Comparison of ENCODE assay signal across 9 mouse cellular contexts in genomic region chr2:148397015-148397783, GRCm38 (mm10). TPM values are rescaled to one million over a fixed set of nuclear protein-coding genes. Genes with fewer than 3 reads are reported as not detected.
DNase-seq lines count a peak whose midpoint lies in the region; ATAC-seq and TF ChIP-seq lines count a peak whose summit lies in the region.
"Had no signal": no experiment of that assay in that cellular context is flagged by ENCODE, and none has a peak within 500 bp of the region (broad histone marks: within the 10 kb centered on the region; RNA-seq: fewer than 3 reads in every experiment).

No protein-coding gene starts in this region.

- TF ChIP-seq CTCF in intestine, postnatal 0 days (IDR thresholded peaks at IDR 0.05; ENCODE audit: low read depth), result no peak
- no peak for TF ChIP-seq CTCF in stomach, postnatal 0 days (IDR thresholded peaks at IDR 0.05; ENCODE audit: low read depth)
- TF ChIP-seq CTCF in cerebellum, adult 2 months (IDR thresholded peaks at IDR 0.05; ENCODE audit: borderline replicate concordance, insufficient read depth, low read depth, low read length), result no peak

- WGBS in intestine, embryonic 14.5 days, result 30% methylated on average over 11 of the region's 11 CpGs
- WGBS in intestine, postnatal 0 days, result 47% methylated on average over 11 of the region's 11 CpGs
- 40% methylated on average over 11 of the region's 11 CpGs for WGBS in stomach, embryonic 14.5 days
- WGBS in stomach, postnatal 0 days, result 41% methylated on average over 11 of the region's 11 CpGs
- WGBS in limb, embryonic 14.5 days, result 43% methylated on average over 11 of the region's 11 CpGs
- 57% methylated on average over 11 of the region's 11 CpGs for WGBS in cerebellum, adult 2 months
- WGBS in forebrain, embryonic 16.5 days, result 80% methylated on average over 11 of the region's 11 CpGs

- no peaks in the 10 kb centered on the region for H3K36me3 ChIP-seq in intestine, embryonic 14.5 days (ENCODE audit: control insufficient read depth, insufficient read depth, low read length)
- H3K36me3 ChIP-seq in intestine, postnatal 0 days (ENCODE audit: control insufficient read depth, insufficient read depth), result no peaks in the 10 kb centered on the region
- H3K36me3 ChIP-seq in stomach, embryonic 14.5 days (ENCODE audit: control insufficient read depth, insufficient read depth, low read length), result no peaks in the 10 kb centered on the region
- H3K36me3 ChIP-seq in stomach, postnatal 0 days (ENCODE audit: control insufficient read depth, insufficient read depth, low read length), result no peaks in the 10 kb centered on the region
- no peaks in the 10 kb centered on the region for H3K36me3 ChIP-seq in limb, embryonic 14.5 days (ENCODE audit: control insufficient read depth, insufficient read depth, low read length)
- H3K36me3 ChIP-seq in forebrain, embryonic 16.5 days (ENCODE audit: control insufficient read depth, insufficient read depth), result no peaks in the 10 kb centered on the region

- H3K9me3 ChIP-seq in intestine, embryonic 14.5 days (ENCODE audit: control insufficient read depth, low read length), result no peaks in the 10 kb centered on the region
- H3K9me3 ChIP-seq in intestine, postnatal 0 days (ENCODE audit: control insufficient read depth), result no peaks in the 10 kb centered on the region
- H3K9me3 ChIP-seq in stomach, embryonic 14.5 days (ENCODE audit: control insufficient read depth, low read depth, low read length), result no peaks in the 10 kb centered on the region
- H3K9me3 ChIP-seq in stomach, postnatal 0 days (ENCODE audit: control insufficient read depth, low read length), result no peaks in the 10 kb centered on the region
- no peaks in the 10 kb centered on the region for H3K9me3 ChIP-seq in limb, embryonic 14.5 days (ENCODE audit: control insufficient read depth, low read length)
- no peaks in the 10 kb centered on the region for H3K9me3 ChIP-seq in forebrain, embryonic 16.5 days (ENCODE audit: control insufficient read depth, low read length)

- no peak overlapping the region for H3K4me3 ChIP-seq in intestine, embryonic 14.5 days (ENCODE audit: low read depth, low read length)
- H3K4me3 ChIP-seq in intestine, postnatal 0 days (ENCODE audit: low read depth, low read length), result no peak overlapping the region
- no peak overlapping the region for H3K4me3 ChIP-seq in stomach, embryonic 14.5 days (ENCODE audit: low read depth, low read length)
- no peak overlapping the region for H3K4me3 ChIP-seq in stomach, postnatal 0 days (ENCODE audit: low read depth, low read length)
- H3K4me3 ChIP-seq in limb, embryonic 14.5 days (replicated peaks; ENCODE audit: low read length), result no peak overlapping the region; the same call in 1 of the 2 replicates
- no peak overlapping the region for H3K4me3 ChIP-seq in cerebellum, adult 2 months (replicated peaks; ENCODE audit: insufficient read depth, low read depth, low read length)
- H3K4me3 ChIP-seq in forebrain, embryonic 16.5 days (replicated peaks; ENCODE audit: low read length), result no peak overlapping the region

- ATAC-seq in intestine, embryonic 14.5 days (replicated peaks; ENCODE audit: low FRiP score, low TSS enrichment, low read depth), result no peak
- no peak for ATAC-seq in intestine, postnatal 0 days
- peak; percentile 24; the same call in 1 of the 2 replicates for ATAC-seq in stomach, embryonic 14.5 days (ENCODE audit: insufficient number of reproducible peaks, insufficient read depth, low FRiP score, low read depth)
- no peak for ATAC-seq in stomach, postnatal 0 days (ENCODE audit: low FRiP score, low TSS enrichment)
- ATAC-seq in limb, embryonic 14.5 days (ENCODE audit: low FRiP score, low read depth), result peak; percentile 20; the same call in 1 of the 2 replicates
- no peak for ATAC-seq in forebrain, embryonic 16.5 days
- ATAC-seq: inflammation-experienced regulatory T-cells, adult 6 months had no signal

- no peak for TF ChIP-seq POLR2A in limb, embryonic 14.5 days (IDR thresholded peaks at IDR 0.05; ENCODE audit: borderline replicate concordance, extremely low read depth, insufficient read depth, insufficient read length)
- TF ChIP-seq POLR2A in cerebellum, adult 2 months (IDR thresholded peaks at IDR 0.05; ENCODE audit: borderline replicate concordance, insufficient read depth, low read length), result no peak

- H3K27me3 ChIP-seq in intestine, embryonic 14.5 days (replicated peaks; ENCODE audit: control insufficient read depth, insufficient read depth, low read length), result peaks cover 20% of the 10 kb centered on the region
- H3K27me3 ChIP-seq in intestine, postnatal 0 days (replicated peaks; ENCODE audit: control insufficient read depth, insufficient read depth, low read length), result peaks cover 7% of the 10 kb centered on the region
- H3K27me3 ChIP-seq in stomach, embryonic 14.5 days (ENCODE audit: control insufficient read depth, insufficient read depth, low read length), result no peaks in the 10 kb centered on the region
- 0 out of 2 replicates have a peak, but pooled peaks cover 2% of the 10 kb centered on the region for H3K27me3 ChIP-seq in stomach, postnatal 0 days (ENCODE audit: control insufficient read depth, insufficient read depth, low read length)
- peaks cover 18% of the 10 kb centered on the region; the same call in 1 of the 2 replicates for H3K27me3 ChIP-seq in limb, embryonic 14.5 days (ENCODE audit: control insufficient read depth, insufficient read depth, low read length)
- no peaks in the 10 kb centered on the region; the same call in 1 of the 2 replicates for H3K27me3 ChIP-seq in cerebellum, adult 2 months (ENCODE audit: control insufficient read depth, insufficient read depth, low read length)
- H3K27me3 ChIP-seq in forebrain, embryonic 16.5 days (replicated peaks; ENCODE audit: control insufficient read depth, insufficient read depth, low read length), result peaks cover 14% of the 10 kb centered on the region

- peak; percentile 60 for DNase-seq in intestine, embryonic 14.5 days (ENCODE audit: low spot score)
- DNase-seq in stomach, postnatal 0 days (ENCODE audit: low spot score), result no peak
- DNase-seq in limb, embryonic 14.5 days (ENCODE audit: low spot score), result peak; percentile 35
- no peak for DNase-seq in cerebellum, adult 2 months

- no peak overlapping the region for H3K9ac ChIP-seq in intestine, embryonic 14.5 days (ENCODE audit: low read length)
- H3K9ac ChIP-seq in intestine, postnatal 0 days (ENCODE audit: low read depth, low read length), result no peak overlapping the region
- H3K9ac ChIP-seq in stomach, embryonic 14.5 days (replicated peaks; ENCODE audit: low read depth, low read length), result no peak overlapping the region
- H3K9ac ChIP-seq in stomach, postnatal 0 days (ENCODE audit: low read length), result no peak overlapping the region
- H3K9ac ChIP-seq in limb, embryonic 14.5 days (ENCODE audit: low read depth, low read length, severe bottlenecking), result no peak overlapping the region
- H3K9ac ChIP-seq in forebrain, embryonic 16.5 days (replicated peaks; ENCODE audit: low read depth, low read length), result no peak overlapping the region

- peak overlapping the region; percentile 21 for H3K4me2 ChIP-seq in intestine, embryonic 14.5 days (ENCODE audit: low read length)
- no peak overlapping the region for H3K4me2 ChIP-seq in intestine, postnatal 0 days (replicated peaks; ENCODE audit: low read depth)
- H3K4me2 ChIP-seq in stomach, embryonic 14.5 days (replicated peaks; ENCODE audit: low read depth, low read length), result 0 out of 2 replicates have a peak overlapping the region, but pooled peaks have one; percentile 10
- H3K4me2 ChIP-seq in stomach, postnatal 0 days (replicated peaks; ENCODE audit: low read depth), result no peak overlapping the region
- peak overlapping the region; percentile 29 for H3K4me2 ChIP-seq in limb, embryonic 14.5 days (replicated peaks; ENCODE audit: low read depth, low read length, severe bottlenecking)
- H3K4me2 ChIP-seq in forebrain, embryonic 16.5 days (ENCODE audit: low read length), result no peak overlapping the region

- no peak overlapping the region for H3K27ac ChIP-seq in intestine, embryonic 14.5 days (ENCODE audit: low read depth)
- H3K27ac ChIP-seq in intestine, postnatal 0 days (ENCODE audit: low read depth, low read length), result no peak overlapping the region
- peak overlapping the region; percentile 44; the same call in 1 of the 2 replicates for H3K27ac ChIP-seq in stomach, embryonic 14.5 days (ENCODE audit: low read length)
- no peak overlapping the region; the same call in 1 of the 2 replicates for H3K27ac ChIP-seq in stomach, postnatal 0 days (replicated peaks)
- no peak overlapping the region for H3K27ac ChIP-seq in limb, embryonic 14.5 days (replicated peaks; ENCODE audit: low read depth, low read length)
- no peak overlapping the region for H3K27ac ChIP-seq in cerebellum, adult 2 months (ENCODE audit: insufficient read depth, low read length)
- H3K27ac ChIP-seq in forebrain, embryonic 16.5 days (ENCODE audit: low read length), result no peak overlapping the region

- H3K4me1 ChIP-seq in intestine, embryonic 14.5 days (replicated peaks; ENCODE audit: control insufficient read depth, insufficient read depth, low read length), result peaks cover 25% of the 10 kb centered on the region
- peaks cover 11% of the 10 kb centered on the region; the same call in 1 of the 2 replicates for H3K4me1 ChIP-seq in intestine, postnatal 0 days (replicated peaks; ENCODE audit: control insufficient read depth, insufficient read depth, low read length)
- peaks cover 14% of the 10 kb centered on the region; the same call in 1 of the 2 replicates for H3K4me1 ChIP-seq in stomach, embryonic 14.5 days (ENCODE audit: control insufficient read depth, insufficient read depth, low read length)
- no peaks in the 10 kb centered on the region for H3K4me1 ChIP-seq in stomach, postnatal 0 days (replicated peaks; ENCODE audit: control insufficient read depth, insufficient read depth)
- peaks cover 15% of the 10 kb centered on the region for H3K4me1 ChIP-seq in limb, embryonic 14.5 days (ENCODE audit: control insufficient read depth, insufficient read depth, low read length)
- H3K4me1 ChIP-seq in cerebellum, adult 2 months (ENCODE audit: control insufficient read depth, insufficient read depth, low read length), result peaks cover 3% of the 10 kb centered on the region; the same call in 1 of the 2 replicates
- peaks cover 5% of the 10 kb centered on the region for H3K4me1 ChIP-seq in forebrain, embryonic 16.5 days (replicated peaks; ENCODE audit: control insufficient read depth, insufficient read depth, low read length)

- no peak for TF ChIP-seq EP300 in stomach, postnatal 0 days (optimal IDR thresholded peaks at IDR 0.05)

RNA-seq across cellular contexts. Expression of gene Sstr4, which starts 2.1 kb away (rescaled TPM):
- 3.2 and 3.5 TPM in 2 replicates for polyA plus RNA-seq in intestine, embryonic 14.5 days (2014; fragmentation: Nextera tagmentation; extraction: Ambion mirVana)
- 0.78 and 1.1 TPM in 2 replicates for polyA plus RNA-seq in intestine, postnatal 0 days (2015; fragmentation: Nextera tagmentation; extraction: Ambion mirVana)
- polyA plus RNA-seq in stomach, embryonic 14.5 days (2014; fragmentation: Nextera tagmentation; extraction: Ambion mirVana), result 3.9 and 4.0 TPM in 2 replicates
- 0.31 and 0.49 TPM in 2 replicates for polyA plus RNA-seq in stomach, postnatal 0 days (2015; fragmentation: Nextera tagmentation; extraction: Ambion mirVana)
- polyA plus RNA-seq in limb, embryonic 14.5 days (2012; rRNA removed), result 2.8 and 5.4 TPM in 2 replicates
- polyA plus RNA-seq in limb, embryonic 14.5 days (2014; fragmentation: Nextera tagmentation; extraction: Ambion mirVana), result 4.0 and 4.8 TPM in 2 replicates
- polyA plus RNA-seq in cerebellum, adult 2 months (2012; rRNA removed), result 0.89 and 1.1 TPM in 2 replicates
- polyA plus RNA-seq in forebrain, embryonic 16.5 days (2015; fragmentation: Nextera tagmentation; extraction: Ambion mirVana), result 1.6 and 2.1 TPM in 2 replicates
- polyA plus RNA-seq: inflammation-experienced regulatory T-cells, adult 6 months; liver, adult 2 months had no signal

RNA-seq across cellular contexts. Expression of gene Thbd, which starts 10.8 kb away (rescaled TPM):
- polyA plus RNA-seq in intestine, embryonic 14.5 days (2014; fragmentation: Nextera tagmentation; extraction: Ambion mirVana), result 53.0 and 54.1 TPM in 2 replicates
- polyA plus RNA-seq in intestine, postnatal 0 days (2015; fragmentation: Nextera tagmentation; extraction: Ambion mirVana), result 18.1 and 18.3 TPM in 2 replicates
- polyA plus RNA-seq in stomach, embryonic 14.5 days (2014; fragmentation: Nextera tagmentation; extraction: Ambion mirVana), result 25.9 and 28.5 TPM in 2 replicates
- 17.5 and 17.9 TPM in 2 replicates for polyA plus RNA-seq in stomach, postnatal 0 days (2015; fragmentation: Nextera tagmentation; extraction: Ambion mirVana)
- 15.1 and 17.3 TPM in 2 replicates for polyA plus RNA-seq in limb, embryonic 14.5 days (2012; rRNA removed)
- 19.7 and 20.2 TPM in 2 replicates for polyA plus RNA-seq in limb, embryonic 14.5 days (2014; fragmentation: Nextera tagmentation; extraction: Ambion mirVana)
- polyA plus RNA-seq in cerebellum, adult 2 months (2012; rRNA removed), result 6.3 and 6.5 TPM in 2 replicates
- 7.3 and 10.4 TPM in 2 replicates for polyA plus RNA-seq in forebrain, embryonic 16.5 days (2015; fragmentation: Nextera tagmentation; extraction: Ambion mirVana)

RNA-seq across cellular contexts. Expression of gene Cd93, which starts 46.2 kb away (rescaled TPM):
- polyA plus RNA-seq in intestine, embryonic 14.5 days (2014; fragmentation: Nextera tagmentation; extraction: Ambion mirVana), result 10.4 and 10.6 TPM in 2 replicates
- polyA plus RNA-seq in intestine, postnatal 0 days (2015; fragmentation: Nextera tagmentation; extraction: Ambion mirVana), result 4.8 and 5.0 TPM in 2 replicates
- polyA plus RNA-seq in stomach, embryonic 14.5 days (2014; fragmentation: Nextera tagmentation; extraction: Ambion mirVana), result 12.8 and 13.7 TPM in 2 replicates
- 3.9 and 4.3 TPM in 2 replicates for polyA plus RNA-seq in stomach, postnatal 0 days (2015; fragmentation: Nextera tagmentation; extraction: Ambion mirVana)
- polyA plus RNA-seq in limb, embryonic 14.5 days (2012; rRNA removed), result 11.6 and 11.9 TPM in 2 replicates
- polyA plus RNA-seq in limb, embryonic 14.5 days (2014; fragmentation: Nextera tagmentation; extraction: Ambion mirVana), result 11.7 and 12.5 TPM in 2 replicates
- 2.8 and 3.2 TPM in 2 replicates for polyA plus RNA-seq in cerebellum, adult 2 months (2012; rRNA removed)
- polyA plus RNA-seq in forebrain, embryonic 16.5 days (2015; fragmentation: Nextera tagmentation; extraction: Ambion mirVana), result 7.4 and 7.5 TPM in 2 replicates

Comparison
In these comparisons a context has a peak if more than half of its experiments do, and no peak if none do; other contexts are left out.
1. ATAC-seq: peak in stomach, embryonic 14.5 days (single experiment) and limb, embryonic 14.5 days (single experiment); none in intestine, embryonic 14.5 days (single experiment), intestine, postnatal 0 days (single experiment), stomach, postnatal 0 days (single experiment) and forebrain, embryonic 16.5 days (single experiment).
2. H3K4me2 ChIP-seq: peak in intestine, embryonic 14.5 days (single experiment), stomach, embryonic 14.5 days (single experiment) and limb, embryonic 14.5 days (single experiment); none in intestine, postnatal 0 days (single experiment), stomach, postnatal 0 days (single experiment) and forebrain, embryonic 16.5 days (single experiment).
3. DNase-seq: peak in intestine, embryonic 14.5 days (single experiment) and limb, embryonic 14.5 days (single experiment); none in stomach, postnatal 0 days (single experiment) and cerebellum, adult 2 months (0 of 2).